Mouse (Mus musculus) ZHBTc4 (cell line): ENCODE measurements around the gene Foxo3.

Experiments
- DNase-seq: peaks from one replicate; pipeline ENCODE4 v3.0.0-alpha.2; 2011; ENCODE audit warnings: low read depth, low spot score

Gene Foxo3

DNA sequence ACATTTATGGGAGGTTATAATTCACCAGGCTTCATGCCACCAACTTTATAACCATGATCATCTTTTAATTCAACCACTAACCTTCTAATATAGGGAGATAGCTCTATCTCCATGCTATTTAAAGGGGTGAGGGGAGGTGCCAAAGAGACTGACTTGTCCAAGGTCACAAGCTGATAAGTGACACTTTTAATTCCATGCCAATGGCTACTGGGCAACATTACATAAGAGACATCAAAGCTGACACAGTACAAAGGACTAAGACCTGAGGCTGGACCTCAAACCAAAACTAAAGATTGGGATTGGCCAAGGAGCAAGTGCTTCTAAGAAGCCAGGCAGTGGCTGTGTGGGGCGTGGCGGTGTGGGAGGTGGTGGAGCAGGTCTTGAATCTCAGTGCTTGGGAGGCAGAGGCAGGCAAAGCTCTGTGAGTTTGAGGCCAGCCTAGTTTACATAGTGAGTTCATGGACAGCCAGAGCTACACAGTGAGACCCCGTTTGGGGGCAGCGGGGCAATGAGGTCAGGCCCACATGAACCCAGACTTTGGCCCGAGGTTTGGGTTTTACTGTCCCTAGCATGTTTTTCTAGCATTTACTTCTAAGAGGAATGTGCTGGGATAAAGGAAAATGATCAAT is 46.0 kb downstream of the Foxo3 start:
- peak; percentile 62 for DNase-seq

DNA sequence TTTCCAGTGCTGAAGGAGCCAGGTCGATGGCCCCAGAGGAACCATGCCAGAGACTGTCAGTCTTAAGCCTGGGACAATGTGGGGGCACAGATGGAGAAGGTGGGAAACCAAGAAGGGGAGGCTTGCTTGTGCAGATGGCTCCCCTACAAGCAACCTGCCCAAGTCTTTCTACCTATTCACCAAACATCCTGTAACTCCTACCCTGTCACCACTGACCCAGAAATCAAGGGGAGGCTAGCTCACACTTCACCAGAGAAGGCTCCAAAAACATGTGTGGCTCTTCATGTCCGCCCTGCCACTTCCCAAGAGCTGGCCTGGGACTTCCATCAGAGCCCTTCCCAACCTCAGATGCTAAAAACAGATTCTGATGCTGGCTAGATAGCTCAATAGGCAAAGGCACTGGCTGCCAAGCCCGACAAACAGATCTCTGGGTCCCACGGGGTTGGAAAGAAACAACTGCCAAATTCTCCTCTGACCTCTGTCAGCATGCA is 48.8 kb downstream of the Foxo3 start:
- DNase-seq, result no peak

DNA sequence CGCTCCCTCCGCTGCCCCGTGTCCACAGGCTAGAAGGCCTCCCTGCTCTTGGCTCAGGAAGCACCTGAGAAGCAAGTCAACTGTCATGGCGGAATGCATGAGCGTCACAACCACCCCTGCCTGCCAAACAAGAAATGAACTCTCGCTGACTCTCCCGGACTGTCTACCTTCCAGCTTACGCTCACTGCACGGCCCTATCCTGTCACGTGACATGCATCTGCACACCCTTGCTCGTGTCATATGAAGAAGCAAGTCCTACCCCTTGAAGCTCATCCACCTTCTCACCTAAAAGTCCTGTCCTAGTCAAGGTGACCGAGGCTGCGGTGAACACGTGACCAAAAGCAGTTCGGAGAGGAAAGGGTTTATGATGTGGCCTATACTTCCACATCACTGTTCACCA is 50.4 kb downstream of the Foxo3 start:
- DNase-seq, result no peak

GRCm38 (mm10) chr10:42225184-42225935 is 51.2 kb downstream of the Foxo3 start:
- DNase-seq, result no peak

DNA sequence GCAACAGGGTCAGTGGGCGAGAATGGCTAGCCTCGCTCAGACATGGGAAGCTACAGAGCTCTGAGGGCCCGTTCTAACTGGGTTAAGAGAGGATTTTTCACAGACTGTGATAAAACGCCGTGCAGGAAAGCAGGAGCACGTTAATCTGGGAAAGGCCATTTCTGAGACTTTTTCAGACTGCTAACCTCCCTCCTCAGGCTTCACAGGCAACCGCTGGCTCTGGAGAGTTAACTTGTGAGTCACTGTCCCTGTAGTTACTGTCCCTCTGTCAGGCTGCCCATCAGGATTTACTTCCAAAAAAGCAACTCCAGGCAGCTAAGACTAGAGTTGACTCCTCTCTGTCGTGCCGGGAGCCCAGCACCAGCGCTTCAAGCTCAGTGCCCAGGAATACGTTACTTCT is 54.6 kb downstream of the Foxo3 start:
- no peak for DNase-seq

DNA sequence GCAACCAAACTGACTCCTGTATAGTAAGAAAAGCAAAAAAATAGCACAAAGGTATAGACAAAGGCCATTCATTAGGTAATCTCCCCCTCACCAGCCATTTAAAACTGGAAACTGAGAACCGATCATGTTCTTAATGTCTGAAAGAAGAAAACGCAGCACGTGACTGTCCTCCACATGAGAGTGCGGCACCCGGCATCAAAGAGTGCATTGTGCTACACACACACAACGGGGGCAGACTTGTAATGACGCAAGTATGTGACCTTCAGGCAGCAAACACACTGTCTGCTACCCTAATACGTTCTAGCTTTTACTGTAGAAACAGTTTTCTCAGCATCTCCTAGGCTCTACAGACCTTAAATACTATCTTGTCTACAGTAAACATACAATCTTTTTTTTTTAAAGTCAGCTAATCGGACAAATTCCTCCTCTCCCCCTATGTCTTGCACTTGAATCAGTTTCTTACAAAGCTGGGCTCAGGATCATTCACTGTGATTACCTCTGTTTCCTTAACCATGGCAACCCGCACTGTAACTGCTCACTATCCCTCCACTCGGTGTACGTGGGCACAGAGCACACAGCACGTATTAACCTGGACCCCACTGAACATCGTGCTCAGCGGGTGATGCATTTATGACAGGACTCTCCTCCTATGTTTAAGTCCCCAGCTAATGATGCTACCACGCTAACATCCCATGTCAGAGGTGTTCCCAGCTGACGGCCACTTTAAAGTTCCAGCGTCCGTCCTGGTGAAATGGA is 55.2 kb downstream of the Foxo3 start:
- DNase-seq, result peak; percentile 30

DNA sequence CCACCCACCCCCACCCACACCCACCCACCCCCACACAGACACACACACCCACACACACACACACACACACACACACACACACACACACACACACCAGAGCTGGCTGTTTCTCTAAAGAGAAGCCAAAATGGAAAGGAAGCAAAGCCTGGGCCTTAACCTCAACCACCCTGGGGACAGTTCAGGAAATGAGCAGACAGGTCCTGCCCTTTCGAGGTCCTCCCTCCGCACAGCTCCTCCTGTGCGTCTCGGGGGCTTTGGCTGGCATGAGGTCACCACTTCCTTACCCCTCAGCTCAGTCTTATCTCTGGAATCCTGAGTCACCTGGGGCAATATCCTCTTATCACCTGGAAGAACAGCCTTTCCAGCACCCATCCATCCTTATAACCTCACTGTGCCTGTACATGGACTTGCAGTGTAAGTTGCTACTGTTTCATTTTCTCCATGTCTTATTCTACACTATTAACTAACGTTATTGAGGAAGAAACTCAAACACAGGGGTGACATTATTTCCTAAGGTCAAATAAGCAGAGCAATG is 56.1 kb downstream of the Foxo3 start:
- DNase-seq, result no peak

- no peak for DNase-seq
Observed at GRCm38 (mm10) chr10:42211407-42211806, 65.1 kb downstream of the Foxo3 start.

- DNase-seq, result peak; percentile 19
Observed at GRCm38 (mm10) chr10:42210641-42211040, 65.9 kb downstream of the Foxo3 start.

- DNase-seq, result peak; percentile 77
Observed at GRCm38 (mm10) chr10:42209809-42210208, 66.7 kb downstream of the Foxo3 start.

DNA sequence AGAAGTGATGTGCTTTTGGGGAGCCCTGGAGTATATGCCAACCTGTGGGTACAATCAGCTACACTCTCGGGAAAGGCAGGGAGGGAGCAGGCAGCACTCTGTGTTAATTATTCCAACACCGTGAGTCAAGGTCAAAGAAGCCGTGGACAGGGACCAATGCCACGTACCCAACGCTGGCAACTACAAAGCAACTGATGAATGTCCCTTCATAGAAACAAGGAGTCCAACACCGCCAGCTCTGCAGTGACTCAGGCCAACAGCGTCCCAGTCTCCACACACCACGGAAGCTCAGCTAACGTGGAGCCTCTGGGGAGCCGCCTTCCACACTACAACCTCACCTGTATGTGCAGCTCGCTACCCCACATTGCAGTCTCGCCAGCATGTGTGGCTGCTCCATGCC is 68.9 kb downstream of the Foxo3 start:
- no peak for DNase-seq

- DNase-seq, result peak; percentile 52
Observed at GRCm38 (mm10) chr10:42204768-42205412, 71.7 kb downstream of the Foxo3 start.

DNA sequence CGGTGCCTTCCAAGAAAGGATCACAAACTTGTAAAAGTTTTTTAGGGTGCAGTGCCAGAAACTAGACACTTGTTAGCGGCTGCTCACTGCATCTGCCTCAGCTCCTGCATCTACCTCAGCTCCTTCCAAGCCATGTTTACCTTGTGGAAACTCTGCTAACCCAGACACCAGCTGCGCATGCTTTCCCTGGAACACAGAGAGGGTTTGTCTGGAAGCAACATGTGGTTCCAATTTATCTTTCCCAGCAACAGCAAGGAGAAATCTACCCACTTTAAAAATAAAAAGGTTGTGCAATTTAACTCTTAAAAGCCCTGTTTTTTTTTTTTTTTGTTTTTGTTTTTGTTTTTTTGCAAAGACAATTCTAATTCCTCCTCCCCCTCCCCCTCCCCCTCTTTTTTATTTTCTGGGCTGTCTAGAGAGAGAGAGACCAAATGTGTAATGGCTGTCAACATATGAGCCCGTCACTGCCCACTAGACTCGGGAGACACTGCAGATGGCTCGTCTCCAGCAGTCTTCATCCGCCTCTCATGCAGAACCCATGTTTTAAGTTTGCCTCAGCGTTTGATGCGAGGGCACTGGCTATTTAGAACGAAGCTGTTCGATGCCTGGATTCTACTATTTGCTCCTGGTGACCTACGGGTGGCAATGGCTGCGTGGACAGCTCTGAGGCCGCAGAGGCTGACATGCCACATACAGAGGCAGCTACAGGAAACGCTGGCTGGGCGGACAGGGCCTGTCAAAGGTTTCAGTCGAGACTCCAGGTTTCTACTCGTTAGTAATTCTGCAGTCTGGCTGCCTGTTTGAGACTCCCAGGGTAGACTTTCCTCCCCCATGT is 73.0 kb downstream of the Foxo3 start:
- DNase-seq, result no peak

GRCm38 (mm10) chr10:42202561-42202960 is 74.0 kb downstream of the Foxo3 start:
- no peak for DNase-seq

GRCm38 (mm10) chr10:42199472-42199871 is 77.1 kb downstream of the Foxo3 start:
- DNase-seq, result no peak

- DNase-seq, result no peak
Observed at GRCm38 (mm10) chr10:42198682-42199081, 77.9 kb downstream of the Foxo3 start.

DNA sequence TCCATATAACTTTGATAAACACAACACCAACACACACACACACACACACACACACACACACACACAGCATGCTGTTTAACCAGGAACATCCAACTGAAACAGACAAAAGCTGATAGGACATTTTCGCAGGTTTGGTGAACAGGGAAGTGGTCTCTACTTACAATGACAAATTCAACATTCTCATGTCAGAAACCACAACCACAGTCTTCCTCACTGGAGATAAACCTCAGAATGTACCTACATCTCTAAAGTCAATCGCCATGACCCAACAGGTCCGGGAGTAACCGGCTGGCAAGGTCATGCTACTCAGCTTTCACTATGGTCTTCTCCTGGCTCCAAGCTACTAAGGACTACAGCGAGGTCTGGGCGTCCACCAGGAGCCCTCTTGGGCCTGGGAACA is 81.8 kb downstream of the Foxo3 start:
- no peak for DNase-seq

DNA sequence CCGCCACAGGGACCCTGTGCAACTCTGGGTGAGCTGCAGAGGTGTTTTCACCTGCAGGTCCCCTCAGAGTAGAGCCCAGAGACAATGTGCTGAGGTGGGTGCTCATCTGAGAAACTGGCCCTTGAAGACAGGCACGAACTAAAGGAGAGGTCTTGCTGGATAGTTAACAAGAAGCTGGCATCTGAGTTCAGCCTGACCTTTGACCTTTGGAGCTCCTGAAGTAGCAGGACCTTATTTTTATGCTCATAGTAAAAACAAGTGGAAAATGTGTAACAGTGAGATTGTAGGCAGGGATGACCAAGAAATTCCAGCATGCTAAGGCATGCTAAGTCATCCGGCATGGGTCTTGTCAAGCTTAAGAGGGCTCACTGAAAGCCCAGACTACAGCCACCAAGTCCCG is 82.6 kb downstream of the Foxo3 start:
- DNase-seq, result no peak

DNA sequence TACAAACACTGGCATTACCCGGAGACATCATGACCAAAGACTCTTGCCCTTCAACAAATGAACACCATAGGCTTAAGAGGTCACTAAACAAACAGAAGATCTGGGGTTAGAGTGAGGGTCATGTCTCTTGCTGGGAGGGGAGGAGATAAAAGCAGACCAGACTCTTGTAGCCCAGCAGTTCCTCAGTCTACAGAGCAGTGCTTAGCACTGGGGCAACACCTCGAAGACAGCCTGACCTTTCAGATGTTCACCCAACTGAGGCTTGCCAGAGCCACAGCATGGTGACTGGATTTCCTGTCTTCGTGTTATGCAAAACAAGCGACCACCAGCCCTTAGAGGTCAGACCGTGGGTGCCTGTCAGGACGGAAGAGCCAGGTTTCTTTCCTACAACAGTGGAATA is 83.6 kb downstream of the Foxo3 start:
- peak; percentile 22 for DNase-seq

GRCm38 (mm10) chr10:42189674-42190434 is 86.7 kb downstream of the Foxo3 start:
- no peak for DNase-seq
